Mouse (Mus musculus): ENCODE data around the gene Mapk8ip1. TPM values are rescaled to one million over a fixed set of nuclear protein-coding genes. Genes with fewer than 3 reads are reported as not detected.

Mapk8ip1 gene
- polyA plus RNA-seq, 1 experiment from 2014 or later, result 48.1 TPM

DNA sequence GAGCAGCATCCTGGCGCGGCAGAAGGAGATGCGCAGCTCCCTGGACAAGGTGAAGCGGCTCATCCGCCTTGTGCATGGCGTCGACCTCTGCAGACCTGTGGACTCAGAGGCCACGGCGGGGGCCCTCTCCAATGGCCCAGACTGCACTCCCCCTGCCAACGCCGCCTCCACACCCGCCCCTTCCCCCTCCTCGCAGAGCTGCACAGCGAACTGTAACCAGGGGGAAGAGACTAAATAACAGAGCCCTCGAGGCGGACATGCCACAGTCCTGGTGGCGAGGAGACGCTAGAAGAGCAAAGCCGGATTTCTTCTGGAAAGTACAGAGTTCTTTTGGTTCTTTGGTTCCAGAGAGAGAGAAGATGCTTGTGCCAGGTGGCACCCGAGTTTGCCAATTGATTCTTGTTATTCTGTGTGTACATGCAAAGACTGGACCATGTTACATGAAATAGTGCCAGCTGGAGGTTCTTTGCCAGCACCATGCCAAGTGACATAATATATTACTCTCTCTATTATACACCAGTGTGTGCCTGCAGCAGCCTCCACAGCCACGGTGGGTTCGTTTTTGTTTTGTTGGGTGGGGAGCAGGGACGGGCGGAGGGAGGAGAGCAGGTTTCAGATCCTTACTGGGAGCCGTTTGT, 40.8 kb downstream of the Mapk8ip1 start:
- 74% methylated on average over 25 of the region's 25 CpGs for WGBS
- Histone ChIP-seq H3K27ac (no peak overlapping the region), H3K9me3 (no peaks in the 10 kb centered on the region), H3K4me1 (peaks cover 16% of the 10 kb centered on the region), H3K36me3 (replicated peaks) (peaks cover 92% of the 10 kb centered on the region), H3K27me3 (ENCODE audit: poor library complexity, severe bottlenecking) (no peaks in the 10 kb centered on the region), H3K4me3 (no peak overlapping the region)
- no peak for DNase-seq (ENCODE audit: extremely low spot score, low spot score)

- peaks cover 17% of the 10 kb centered on the region for H3K4me1 ChIP-seq
- 94% methylated on average over 2 of the region's 2 CpGs for WGBS
- no peak overlapping the region for H3K27ac ChIP-seq
- no peaks in the 10 kb centered on the region for H3K9me3 ChIP-seq
- no peaks in the 10 kb centered on the region for H3K27me3 ChIP-seq (ENCODE audit: poor library complexity, severe bottlenecking)
- no peak for DNase-seq (ENCODE audit: extremely low spot score, low spot score)
- peaks cover 87% of the 10 kb centered on the region for H3K36me3 ChIP-seq (replicated peaks)
- H3K4me3 ChIP-seq, result no peak overlapping the region
These were observed 41.8 kb downstream of the Mapk8ip1 start for GRCm38 (mm10) chr2:92359301-92359700.

- no peak overlapping the region for H3K4me3 ChIP-seq
- DNase-seq (ENCODE audit: extremely low spot score, low spot score), result no peak
- no peak overlapping the region for H3K27ac ChIP-seq
- peaks cover 25% of the 10 kb centered on the region for H3K4me1 ChIP-seq
- no peaks in the 10 kb centered on the region for H3K9me3 ChIP-seq
- 73% methylated on average over 6 of the region's 6 CpGs for WGBS
- H3K27me3 ChIP-seq (ENCODE audit: poor library complexity, severe bottlenecking), result no peaks in the 10 kb centered on the region
- H3K36me3 ChIP-seq (replicated peaks), result peaks cover 86% of the 10 kb centered on the region
These were observed 46.8 kb downstream of the Mapk8ip1 start for GRCm38 (mm10) chr2:92354224-92354623.

DNA sequence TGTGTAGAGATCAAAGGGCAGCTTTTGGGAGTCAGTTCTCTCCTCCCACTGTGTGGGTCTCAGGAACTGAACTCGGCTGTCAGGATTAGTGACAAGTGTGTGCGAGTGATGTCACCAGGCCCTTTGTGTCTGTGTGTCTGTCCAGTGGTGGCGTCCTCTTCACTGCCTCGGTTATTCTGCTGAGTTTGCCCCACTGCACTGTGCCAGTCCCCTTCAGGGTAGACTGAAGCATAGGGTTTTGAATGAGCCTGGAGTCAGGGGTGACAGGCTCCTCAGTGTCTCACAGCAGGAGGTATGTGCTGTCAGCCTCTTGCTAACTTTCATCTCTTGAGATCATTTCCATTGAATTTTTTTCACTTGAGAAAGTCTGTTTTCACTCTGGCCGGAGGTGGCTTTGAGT, 47.7 kb downstream of the Mapk8ip1 start:
- Histone ChIP-seq H3K27ac (no peak overlapping the region), H3K4me3 (no peak overlapping the region), H3K9me3 (no peaks in the 10 kb centered on the region), H3K36me3 (replicated peaks) (peaks cover 86% of the 10 kb centered on the region), H3K27me3 (ENCODE audit: poor library complexity, severe bottlenecking) (no peaks in the 10 kb centered on the region), H3K4me1 (peaks cover 26% of the 10 kb centered on the region)
- 30% methylated on average over 5 of the region's 5 CpGs for WGBS
- no peak for DNase-seq (ENCODE audit: extremely low spot score, low spot score)

- Histone ChIP-seq H3K4me1 (peaks cover 26% of the 10 kb centered on the region), H3K27me3 (ENCODE audit: poor library complexity, severe bottlenecking) (no peaks in the 10 kb centered on the region), H3K9me3 (no peaks in the 10 kb centered on the region), H3K36me3 (replicated peaks) (peaks cover 84% of the 10 kb centered on the region), H3K4me3 (no peak overlapping the region), H3K27ac (no peak overlapping the region)
- DNase-seq (ENCODE audit: extremely low spot score, low spot score), result no peak
- WGBS, result 80% methylated on average over 5 of the region's 5 CpGs
These were observed 50.4 kb downstream of the Mapk8ip1 start for GRCm38 (mm10) chr2:92350686-92351085.

GRCm38 (mm10) chr2:92349589-92350425, 51.3 kb downstream of the Mapk8ip1 start:
- Histone ChIP-seq H3K27me3 (ENCODE audit: poor library complexity, severe bottlenecking) (no peaks in the 10 kb centered on the region), H3K27ac (no peak overlapping the region), H3K4me3 (no peak overlapping the region), H3K4me1 (peaks cover 26% of the 10 kb centered on the region), H3K36me3 (replicated peaks) (peaks cover 86% of the 10 kb centered on the region), H3K9me3 (no peaks in the 10 kb centered on the region)
- WGBS, result 69% methylated on average over 6 of the region's 6 CpGs
- no peak for DNase-seq (ENCODE audit: extremely low spot score, low spot score)

- no peak overlapping the region for H3K4me3 ChIP-seq
- no peak for DNase-seq (ENCODE audit: extremely low spot score, low spot score)
- WGBS, result 96% methylated on average over 2 of the region's 2 CpGs
- H3K27me3 ChIP-seq (ENCODE audit: poor library complexity, severe bottlenecking), result no peaks in the 10 kb centered on the region
- no peak overlapping the region for H3K27ac ChIP-seq
- H3K4me1 ChIP-seq, result peaks cover 13% of the 10 kb centered on the region
- peaks cover 88% of the 10 kb centered on the region for H3K36me3 ChIP-seq (replicated peaks)
- no peaks in the 10 kb centered on the region for H3K9me3 ChIP-seq
These were observed 53.9 kb downstream of the Mapk8ip1 start for GRCm38 (mm10) chr2:92347191-92347590.

DNA sequence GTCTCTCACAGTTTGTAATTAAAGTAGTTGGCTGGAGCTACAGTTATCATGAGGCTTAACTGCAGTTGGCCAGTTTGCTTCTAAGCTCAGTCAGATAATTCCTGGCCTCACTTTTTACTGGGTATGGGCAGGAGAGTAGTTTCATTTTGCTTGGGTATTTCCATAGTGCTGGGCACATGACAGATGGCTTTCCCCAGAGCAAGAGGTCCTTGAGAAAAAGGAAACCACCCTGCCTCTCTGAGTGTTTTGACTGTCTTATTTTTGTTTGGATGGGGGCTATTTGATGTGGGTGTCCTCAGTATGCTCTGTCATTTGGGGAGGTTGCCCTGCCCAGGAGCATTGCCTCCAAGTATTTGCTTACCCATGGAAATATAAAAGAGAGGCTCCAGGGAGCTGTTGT, 58.6 kb downstream of the Mapk8ip1 start:
- H3K4me1 ChIP-seq, result no peaks in the 10 kb centered on the region
- no peaks in the 10 kb centered on the region for H3K9me3 ChIP-seq
- no peak overlapping the region for H3K27ac ChIP-seq
- H3K27me3 ChIP-seq (ENCODE audit: poor library complexity, severe bottlenecking), result no peaks in the 10 kb centered on the region
- DNase-seq (ENCODE audit: extremely low spot score, low spot score), result no peak
- peaks cover 81% of the 10 kb centered on the region for H3K36me3 ChIP-seq (replicated peaks)
- no peak overlapping the region for H3K4me3 ChIP-seq

Small RNAs within 50 kb of the gene (microRNA-seq; reads per million reads assigned to microRNA genes)
- not detected for gene Mir7000

Other genes with a start within 250 kb of the Mapk8ip1 start
- 23.8 and 24.6 TPM in 2 replicates for gene Pex16, start 26.6 kb downstream of the Mapk8ip1 start, polyA plus RNA-seq (2016; fragmentation: Nextera tagmentation; extraction: Ambion mirVana)
- 31.9 and 33.5 TPM in 2 replicates for gene Large2, start 26.4 kb downstream of the Mapk8ip1 start, polyA plus RNA-seq (2016; fragmentation: Nextera tagmentation; extraction: Ambion mirVana)
- 3.9 and 4.4 TPM in 2 replicates for gene 1700029I15Rik, start 18.7 kb downstream of the Mapk8ip1 start, polyA plus RNA-seq (2016; fragmentation: Nextera tagmentation; extraction: Ambion mirVana)
- 25.5 and 27.3 TPM in 2 replicates for gene Cry2, start 32.8 kb upstream of the Mapk8ip1 start, polyA plus RNA-seq (2016; fragmentation: Nextera tagmentation; extraction: Ambion mirVana)
- gene Slc35c1, start 59.3 kb upstream of the Mapk8ip1 start, polyA plus RNA-seq (2016; fragmentation: Nextera tagmentation; extraction: Ambion mirVana), result 14.2 and 14.4 TPM in 2 replicates
- 5.5 and 5.7 TPM in 2 replicates for gene Chst1, start 198.4 kb upstream of the Mapk8ip1 start, polyA plus RNA-seq (2016; fragmentation: Nextera tagmentation; extraction: Ambion mirVana)